Mouse (Mus musculus): ENCODE measurements at regions not wholly inside any gene's neighbourhood (a gene's known extent, or its start where the extent isn't known, plus 50 kb on each side); places are given as distances from the start of the nearest gene placed in this dataset.

DNA sequence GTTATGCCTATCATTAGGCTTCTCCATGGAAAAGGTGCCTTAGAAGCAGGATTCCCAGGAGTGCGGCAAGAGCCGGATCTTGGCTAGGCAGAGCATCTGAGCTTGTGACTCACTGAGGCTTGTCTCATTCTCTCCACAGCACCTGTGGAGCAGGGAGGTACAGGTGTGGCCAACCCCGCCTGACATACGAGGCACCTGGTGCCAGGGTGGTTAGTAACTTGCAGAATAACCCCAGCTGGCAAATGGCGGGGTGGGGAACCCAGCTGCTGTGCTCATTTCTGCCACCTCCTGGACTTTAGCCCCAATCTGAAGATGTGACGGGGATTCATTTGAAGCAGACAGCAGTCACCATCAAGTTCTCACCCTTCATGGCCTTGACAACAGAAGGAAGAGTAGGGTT lies 96.2 kb downstream of the Pdgfra start:
- DNase-seq (ENCODE audit: extremely low read depth, low read depth): no peak

DNA sequence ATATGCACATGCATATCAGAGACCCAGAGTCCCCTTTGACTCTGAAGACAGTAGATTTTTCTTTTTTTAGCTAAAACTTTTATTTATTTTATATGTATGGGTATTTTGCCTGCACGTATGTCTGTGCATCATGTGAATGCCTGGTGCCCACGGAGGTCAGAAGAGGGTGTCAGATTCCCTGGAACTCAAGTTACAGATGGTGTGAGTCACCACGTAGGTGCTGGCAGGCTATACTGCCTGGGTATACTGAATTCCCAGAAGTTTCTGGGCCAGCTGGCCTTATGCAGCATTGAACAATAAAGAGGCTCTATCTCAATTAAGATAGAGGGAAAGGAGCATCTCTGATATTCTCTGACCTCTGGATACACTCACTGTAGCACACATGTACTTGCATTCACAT lies 97.6 kb downstream of the Pdgfra start:
- DNase-seq (ENCODE audit: extremely low read depth, low read depth): no peak

DNA sequence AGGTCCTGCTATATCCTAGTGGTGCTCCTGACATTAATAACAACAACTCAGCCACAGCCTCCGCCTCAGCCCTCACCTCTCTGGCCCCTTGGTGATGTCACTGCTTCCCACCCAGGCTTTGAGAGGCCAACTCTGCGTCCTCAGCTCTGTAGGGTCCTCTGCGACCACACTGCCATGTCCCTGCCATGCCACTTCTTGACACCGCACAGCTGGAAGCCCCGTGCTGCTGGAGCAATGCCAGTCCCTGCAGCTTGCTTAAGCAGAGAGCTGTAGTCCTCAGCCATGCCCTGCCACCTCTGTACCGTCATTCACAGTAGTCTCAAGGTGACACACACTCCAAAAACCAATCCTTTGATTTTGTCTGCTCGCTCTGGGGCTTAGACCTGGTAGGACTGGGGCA lies 101.3 kb downstream of the Pdgfra start:
- DNase-seq (ENCODE audit: extremely low read depth, low read depth): no peak

DNA sequence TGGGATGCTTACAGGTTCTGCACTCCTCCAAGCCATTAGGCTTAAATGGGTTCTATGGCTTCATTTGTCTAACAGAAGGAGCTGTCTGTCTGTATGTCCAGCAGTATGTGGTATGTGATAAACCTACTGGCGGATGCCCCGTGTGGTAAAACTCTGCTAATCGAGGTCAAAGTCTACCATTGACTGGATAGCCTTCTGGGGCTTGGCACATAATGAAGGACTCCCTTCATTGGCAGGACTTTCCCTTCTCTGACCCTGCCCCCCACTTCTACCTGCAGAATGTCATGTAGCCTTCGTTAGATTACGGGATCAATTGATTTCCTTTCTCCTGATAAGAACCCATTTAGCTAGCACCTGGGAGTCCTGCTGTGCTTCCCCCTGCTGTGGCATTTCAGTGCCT lies 101.7 kb downstream of the Pdgfra start:
- DNase-seq (ENCODE audit: extremely low read depth, low read depth): no peak

DNA sequence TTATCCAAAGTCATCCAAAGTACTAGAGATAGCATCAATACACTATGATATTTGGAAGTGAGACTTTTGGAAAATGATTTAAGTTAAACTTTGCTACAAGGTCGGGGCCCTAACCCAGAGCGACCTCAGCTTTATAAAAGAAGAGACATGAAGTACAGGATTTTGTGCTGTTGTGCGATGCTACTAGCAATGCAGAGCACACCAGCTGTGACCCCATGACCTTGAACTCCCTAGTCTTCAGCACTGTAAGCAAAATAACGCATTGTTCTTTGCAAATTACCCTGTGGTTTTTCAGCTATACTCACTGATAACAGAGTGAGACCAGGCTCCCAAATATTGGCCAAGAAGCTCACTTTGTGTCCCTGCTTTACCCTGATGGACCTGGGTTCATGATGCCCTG lies 104.1 kb downstream of the Pdgfra start:
- no peak for DNase-seq (ENCODE audit: extremely low read depth, low read depth)

DNA sequence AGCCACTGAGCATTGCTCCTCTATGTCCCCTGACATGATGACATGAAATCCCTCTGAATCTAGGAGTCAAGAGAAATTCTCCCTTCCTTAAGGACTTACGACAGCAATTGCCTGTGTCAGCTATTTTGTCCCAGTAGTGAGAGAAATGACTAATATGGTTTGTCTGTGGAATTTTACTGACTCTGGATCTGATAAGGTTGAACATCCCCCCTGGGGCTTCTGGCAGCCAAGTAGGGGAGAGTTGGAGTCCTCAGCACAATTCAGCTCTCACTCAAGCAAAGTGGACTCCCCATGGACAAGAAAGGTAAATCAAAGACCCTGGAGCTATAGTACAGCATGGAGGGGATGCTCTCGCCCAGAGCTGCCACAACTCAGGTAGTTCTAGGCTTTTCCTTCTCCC lies 105.0 kb downstream of the Pdgfra start:
- no peak for DNase-seq (ENCODE audit: extremely low read depth, low read depth)

DNA sequence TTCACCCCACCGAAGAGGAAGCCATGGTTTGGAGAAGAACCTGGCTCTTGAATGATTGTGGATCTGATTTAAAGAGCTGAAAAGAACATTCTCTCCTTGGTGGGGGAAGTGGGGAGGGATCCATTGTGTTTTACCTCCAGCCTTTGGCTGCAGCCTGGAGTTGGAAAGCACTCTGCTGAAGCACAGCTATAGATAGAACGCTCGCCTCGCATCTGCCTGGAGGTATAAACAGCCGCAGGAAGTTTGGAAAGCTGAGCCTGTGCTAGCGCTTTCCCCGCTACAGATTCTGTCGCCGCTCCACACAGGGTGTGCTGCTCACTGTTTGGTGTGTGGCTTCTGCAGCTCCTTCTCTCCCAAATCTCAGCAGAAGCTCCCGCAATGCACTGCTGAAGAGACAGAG lies 108.2 kb downstream of the Pdgfra start:
- DNase-seq (ENCODE audit: extremely low read depth, low read depth): no peak

DNA sequence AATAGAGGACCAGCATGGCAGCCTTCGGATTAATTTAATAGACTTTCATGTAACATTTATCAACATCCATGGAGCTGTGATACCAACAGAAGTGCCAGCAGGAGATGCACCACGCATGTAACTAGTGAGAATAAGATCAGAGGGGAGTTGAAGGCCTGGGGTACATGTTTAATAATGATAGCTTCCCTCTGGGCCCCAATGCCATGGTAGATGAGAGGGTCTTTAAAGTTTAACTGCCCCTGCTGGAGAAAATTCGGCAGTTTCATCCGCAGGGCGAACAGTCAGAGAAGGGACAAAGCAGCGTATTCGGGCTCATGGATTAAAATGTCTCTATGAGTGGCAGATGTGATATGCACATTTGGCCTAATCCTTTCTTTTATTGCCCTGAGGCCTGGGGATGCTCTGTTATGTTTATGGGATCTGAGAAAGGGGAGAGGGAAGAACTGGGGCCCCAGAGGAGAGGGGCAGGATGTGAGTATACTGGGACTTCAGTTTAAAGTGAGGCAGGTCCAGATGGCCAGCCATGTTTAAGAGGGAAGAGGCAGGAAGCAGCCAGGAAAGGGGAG lies 114.1 kb downstream of the Pdgfra start:
- DNase-seq (ENCODE audit: extremely low read depth, low read depth): no peak

DNA sequence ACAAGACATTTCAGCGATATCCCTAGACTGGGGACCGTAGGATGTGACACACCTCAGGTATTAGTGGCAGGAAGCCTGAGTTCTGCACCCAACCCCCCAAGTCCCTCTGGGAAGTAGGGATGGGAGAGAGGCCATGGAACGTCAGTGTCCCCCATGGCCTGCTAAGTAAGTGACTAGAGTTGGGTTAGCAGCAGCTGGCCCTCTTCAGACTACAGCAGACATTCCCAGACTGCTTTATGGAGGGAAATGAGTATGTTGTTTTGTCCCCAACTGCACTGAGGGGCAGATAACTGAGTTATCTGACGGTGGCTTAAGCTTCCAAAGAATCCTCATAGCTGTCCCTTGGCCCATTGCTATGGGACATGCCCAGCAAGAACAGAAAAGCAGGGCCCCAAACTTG lies 114.8 kb downstream of the Pdgfra start:
- DNase-seq (ENCODE audit: extremely low read depth, low read depth): no peak

DNA sequence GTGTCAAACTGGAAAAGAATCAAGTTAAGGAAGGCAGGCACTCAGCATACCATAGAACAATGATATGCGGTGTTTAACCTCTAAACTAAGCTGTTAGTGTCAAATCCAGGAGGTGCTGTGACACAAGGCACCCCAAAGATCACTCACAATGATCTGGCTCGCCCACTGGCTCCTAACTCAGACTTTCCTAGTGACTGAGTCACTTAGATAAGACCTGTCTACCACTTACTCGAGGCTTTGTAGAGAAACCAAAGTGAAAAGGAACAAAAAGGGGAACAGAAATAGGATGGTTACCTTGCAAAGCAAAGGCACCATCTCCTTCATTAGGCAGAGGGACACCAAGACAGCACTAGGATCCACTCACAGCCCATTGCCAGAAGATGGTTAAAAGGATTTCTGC lies 115.7 kb downstream of the Pdgfra start:
- DNase-seq (ENCODE audit: extremely low read depth, low read depth): peak; percentile 62

DNA sequence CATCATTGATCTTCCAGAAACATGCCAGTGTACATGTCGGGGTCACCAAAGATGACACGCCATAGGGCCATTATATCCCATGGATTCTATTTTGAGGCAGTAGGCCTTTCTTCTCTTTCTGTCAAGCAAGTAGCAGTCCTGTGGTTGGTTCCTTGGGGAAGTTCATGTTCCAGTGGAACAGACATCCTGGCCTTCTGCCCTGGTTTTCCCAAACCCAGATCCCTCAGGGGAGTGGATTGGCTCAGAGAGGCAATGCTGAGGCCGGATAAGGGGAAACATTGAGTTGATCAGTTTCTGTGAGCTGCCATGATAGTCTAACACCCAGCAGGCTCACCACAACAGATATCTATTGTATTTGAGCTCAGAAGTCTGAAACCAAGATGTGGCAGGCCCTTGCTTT lies 125.9 kb downstream of the Pdgfra start:
- DNase-seq (ENCODE audit: extremely low read depth, low read depth): no peak

DNA sequence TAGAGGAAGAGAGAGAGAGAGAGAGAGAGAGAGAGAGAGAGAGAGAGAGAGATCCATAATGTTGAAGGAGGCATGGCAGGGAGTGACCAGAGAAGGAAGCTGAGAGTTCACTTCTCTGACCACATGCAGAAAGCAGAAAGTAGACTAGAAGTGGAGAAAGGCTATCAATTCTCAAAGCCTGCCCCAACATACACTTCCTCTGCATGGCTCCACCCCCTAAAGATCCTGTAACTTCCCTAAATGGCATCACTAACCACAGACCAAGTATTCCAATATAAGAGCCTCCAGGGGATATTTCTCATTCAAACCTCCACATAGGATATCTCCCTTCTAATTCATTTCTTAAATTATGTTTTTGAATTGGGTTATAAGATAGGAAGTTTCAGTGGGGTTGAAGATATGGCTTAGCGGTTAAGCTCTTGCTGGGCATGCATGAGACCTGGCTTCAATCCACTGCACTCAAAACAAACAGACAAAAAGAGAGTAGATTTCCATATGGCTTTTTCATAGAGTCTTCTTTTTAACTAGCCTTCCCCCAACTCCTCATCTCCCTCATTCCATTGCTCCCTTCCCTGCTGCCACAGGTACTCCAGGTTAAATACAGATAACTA lies 127.6 kb downstream of the Pdgfra start:
- DNase-seq (ENCODE audit: extremely low read depth, low read depth): peak; percentile 86

DNA sequence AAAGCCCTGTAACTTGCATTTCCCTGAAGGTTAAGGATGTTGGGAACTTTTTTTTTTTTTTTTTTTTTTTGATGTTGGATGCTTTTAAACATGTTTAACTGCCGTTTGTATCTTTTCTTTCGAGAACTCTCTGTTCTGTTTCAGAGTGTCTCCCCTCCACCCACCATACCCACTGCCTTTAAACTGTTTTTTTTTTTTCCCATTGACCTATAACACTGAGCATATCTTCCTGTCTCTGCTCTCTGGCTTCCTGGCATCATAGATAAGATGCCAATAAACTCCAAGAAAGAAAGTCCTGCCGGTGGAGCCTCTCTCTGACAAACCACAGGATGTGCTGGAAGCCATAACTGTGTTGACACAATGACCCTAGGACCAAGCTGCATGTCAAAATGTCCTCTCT lies 128.6 kb downstream of the Pdgfra start:
- DNase-seq (ENCODE audit: extremely low read depth, low read depth): no peak

DNA sequence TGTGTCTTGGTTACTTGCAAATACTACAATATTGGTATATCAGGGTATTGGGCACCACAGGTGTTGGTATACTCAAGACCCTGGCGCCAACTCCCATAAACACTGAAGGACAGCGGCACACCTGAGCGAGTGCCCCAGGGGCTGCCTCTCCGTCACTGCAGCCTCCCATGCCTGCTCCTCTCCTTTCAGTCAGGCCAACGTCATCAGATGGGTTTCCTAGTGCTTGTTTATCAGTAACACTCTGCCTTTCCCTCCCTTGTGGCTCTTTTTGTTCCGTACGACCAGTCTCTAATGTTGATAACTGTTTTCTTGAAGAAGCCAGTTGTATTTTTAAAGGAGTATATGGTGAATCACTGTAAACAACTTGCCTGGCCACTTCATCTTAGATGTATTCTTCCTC lies 129.4 kb downstream of the Pdgfra start:
- no peak for DNase-seq (ENCODE audit: extremely low read depth, low read depth)

DNA sequence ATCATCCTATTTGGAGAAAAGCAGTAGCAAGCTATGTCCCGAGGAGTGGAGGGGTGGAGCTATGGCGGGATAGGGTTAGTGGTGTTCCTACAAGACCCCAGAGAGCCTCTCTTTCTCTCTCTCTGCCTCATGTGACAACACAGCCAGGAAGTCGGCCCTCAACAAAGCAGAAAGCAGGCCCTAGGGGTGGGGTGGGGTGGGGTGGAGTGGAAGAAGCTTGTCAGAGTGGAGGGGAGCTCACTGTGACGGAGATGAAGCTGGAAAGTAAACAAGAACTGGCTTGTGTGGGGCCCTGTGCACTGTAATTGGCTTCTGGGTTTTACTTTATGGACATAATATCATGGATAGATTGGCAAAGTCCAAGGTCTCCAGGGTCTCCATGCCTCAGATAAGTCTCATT lies 130.5 kb downstream of the Pdgfra start:
- no peak for DNase-seq (ENCODE audit: extremely low read depth, low read depth)

DNA sequence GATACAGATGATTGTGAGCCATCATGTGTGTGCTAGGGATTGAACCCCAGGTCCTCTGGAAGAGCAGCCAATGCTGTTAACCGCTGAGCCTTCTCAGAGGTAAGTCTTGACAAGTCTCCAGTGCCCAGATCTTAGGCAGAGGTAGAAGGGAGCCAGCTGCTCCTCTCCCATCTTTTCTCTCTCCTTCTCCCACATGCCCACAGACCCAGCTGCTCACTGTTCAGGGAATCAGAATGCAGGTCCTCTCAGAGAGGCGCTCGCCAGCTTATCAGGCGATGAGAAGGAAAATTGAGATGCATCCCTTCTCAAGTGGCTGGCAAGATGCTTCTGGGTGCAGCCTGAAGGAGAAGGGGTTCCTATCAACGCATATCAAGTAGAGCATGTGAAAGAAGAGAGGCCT lies 131.7 kb downstream of the Pdgfra start:
- no peak for DNase-seq (ENCODE audit: extremely low read depth, low read depth)

DNA sequence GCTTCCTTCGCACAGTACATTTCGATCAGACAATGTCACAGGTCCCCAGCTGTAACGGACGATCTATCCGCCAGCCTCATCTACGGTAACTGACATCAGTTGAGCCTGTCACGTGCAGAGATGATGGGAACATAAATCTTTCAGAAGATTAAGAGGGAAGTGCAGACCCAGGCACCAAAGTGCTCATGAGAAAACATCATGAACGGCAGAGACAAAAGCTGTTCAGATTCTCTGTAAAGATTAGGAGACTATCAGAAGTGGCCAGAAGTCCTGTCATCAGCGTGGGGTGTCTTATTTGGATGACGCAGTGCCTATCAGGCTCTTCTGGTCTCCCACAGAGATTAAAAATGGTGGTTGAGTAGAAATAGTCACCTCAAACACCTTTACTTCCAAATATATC lies 133.9 kb downstream of the Pdgfra start:
- DNase-seq (ENCODE audit: extremely low read depth, low read depth): no peak

DNA sequence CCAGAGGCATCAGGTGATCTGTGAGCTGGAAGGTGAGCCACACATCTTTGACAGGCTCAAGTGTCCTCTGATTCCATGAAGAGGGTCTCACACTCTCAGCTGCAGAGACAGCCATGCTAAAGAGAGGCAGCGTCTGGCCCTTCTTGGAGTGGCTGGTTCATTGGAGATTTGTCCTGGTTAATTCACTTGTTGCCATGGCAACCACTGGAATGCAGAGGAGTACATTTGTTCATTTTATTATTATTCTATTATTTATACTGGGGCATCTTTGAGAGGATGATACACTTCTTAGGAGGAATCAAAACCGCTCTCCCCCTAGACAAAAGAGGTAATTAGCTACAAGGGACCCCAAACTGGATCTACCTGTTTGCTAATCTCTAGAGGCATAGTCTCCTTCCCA lies 143.6 kb downstream of the Pdgfra start:
- no peak for DNase-seq (ENCODE audit: extremely low read depth, low read depth)

DNA sequence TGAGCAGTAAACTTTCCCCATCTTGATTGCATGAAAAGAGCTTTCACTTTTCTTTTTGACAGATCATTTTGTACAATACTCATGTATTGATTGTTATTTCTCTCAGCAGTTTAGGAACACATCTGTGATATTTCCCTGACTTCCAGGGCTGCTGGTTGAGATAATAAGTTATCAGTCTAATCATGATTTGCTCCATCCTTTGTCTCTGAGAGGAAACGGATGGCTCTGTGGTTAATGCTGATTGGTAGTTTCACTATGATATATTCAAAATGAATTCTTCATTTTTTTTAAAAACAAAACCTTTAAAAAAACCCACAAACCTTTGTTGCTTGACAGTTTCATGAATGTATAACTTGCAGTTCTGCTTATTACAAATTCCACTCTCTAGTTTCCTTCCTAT lies 160.8 kb downstream of the Pdgfra start:
- no peak for DNase-seq (ENCODE audit: extremely low read depth, low read depth)

DNA sequence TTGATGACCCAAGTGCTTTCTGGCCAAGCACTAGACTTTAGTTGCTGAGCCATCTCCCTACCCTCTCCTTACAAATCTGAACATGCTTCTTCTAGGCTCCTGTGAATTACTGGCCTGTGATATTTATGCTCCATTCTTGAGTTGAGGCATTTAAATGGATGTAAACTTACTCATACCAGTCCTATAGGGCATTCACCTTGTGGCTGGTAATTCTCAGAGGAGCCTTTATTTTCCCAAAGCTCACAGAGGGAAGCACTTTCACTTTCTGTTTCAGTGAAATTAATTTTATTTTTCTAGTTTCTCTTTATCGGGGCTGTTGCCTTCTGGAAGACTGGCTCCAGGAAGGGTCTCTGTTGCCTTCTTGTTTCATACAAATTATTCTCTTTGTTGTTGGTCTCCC lies 163.9 kb downstream of the Pdgfra start:
- no peak for DNase-seq (ENCODE audit: extremely low read depth, low read depth)

DNA sequence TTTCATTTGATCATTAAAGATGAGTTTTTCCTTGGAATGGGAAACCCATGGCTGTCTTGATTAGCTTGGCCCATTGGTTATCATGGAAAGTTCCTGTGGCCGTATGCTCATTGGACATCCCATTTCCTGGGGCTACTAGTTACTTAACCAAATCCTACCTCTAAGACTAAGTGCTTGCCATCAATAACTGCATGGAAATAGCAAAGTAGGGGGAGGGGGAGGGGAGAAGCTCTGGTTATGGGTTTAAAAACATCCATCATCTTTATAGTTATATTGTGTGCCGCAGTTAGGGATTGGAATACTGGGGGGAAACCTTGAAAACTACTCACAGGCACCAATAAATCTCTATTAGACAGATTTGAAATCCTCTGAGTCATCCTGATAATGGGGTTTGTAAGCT lies 168.4 kb downstream of the Pdgfra start:
- no peak for DNase-seq (ENCODE audit: extremely low read depth, low read depth)

DNA sequence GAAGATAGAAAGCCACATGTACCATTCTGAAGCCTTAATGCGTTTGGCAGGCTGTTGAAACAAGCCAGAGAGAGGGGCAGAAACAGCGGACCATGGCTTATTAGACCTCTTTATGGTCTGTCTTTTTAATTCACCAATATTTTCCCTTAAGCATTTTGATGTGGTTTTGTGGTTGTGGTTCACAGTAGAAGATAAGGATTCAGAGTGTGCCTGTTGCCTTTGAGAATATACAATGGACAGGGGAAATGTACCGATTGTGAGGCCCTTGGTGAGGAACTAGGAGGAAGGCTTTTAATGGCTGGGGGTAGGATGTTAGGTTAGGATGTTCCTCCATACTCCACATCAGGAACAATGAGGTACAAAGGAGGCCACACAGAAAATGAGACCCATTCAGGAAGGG lies 182.0 kb downstream of the Pdgfra start:
- DNase-seq (ENCODE audit: extremely low read depth, low read depth): peak; percentile 51

DNA sequence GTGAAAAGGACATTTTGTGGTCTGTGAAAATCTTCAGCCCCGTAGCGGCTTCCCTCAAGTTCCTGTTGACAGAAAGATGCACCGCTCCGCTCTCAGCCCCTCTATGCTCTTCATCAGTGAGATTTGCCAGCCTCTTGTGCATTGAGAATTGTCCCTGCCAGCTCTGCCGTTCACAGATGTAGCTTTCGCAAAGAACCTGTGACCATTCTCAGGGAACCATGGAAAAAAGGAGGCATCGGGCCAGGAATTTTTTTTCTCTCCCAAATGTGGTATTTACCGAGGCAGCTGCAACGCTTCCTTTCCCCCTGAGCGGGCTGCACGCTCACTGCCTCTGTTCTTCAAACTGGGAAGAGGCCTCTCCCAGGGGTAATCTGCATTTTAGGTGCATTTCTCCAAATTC lies 184.4 kb downstream of the Pdgfra start:
- DNase-seq (ENCODE audit: extremely low read depth, low read depth): no peak

DNA sequence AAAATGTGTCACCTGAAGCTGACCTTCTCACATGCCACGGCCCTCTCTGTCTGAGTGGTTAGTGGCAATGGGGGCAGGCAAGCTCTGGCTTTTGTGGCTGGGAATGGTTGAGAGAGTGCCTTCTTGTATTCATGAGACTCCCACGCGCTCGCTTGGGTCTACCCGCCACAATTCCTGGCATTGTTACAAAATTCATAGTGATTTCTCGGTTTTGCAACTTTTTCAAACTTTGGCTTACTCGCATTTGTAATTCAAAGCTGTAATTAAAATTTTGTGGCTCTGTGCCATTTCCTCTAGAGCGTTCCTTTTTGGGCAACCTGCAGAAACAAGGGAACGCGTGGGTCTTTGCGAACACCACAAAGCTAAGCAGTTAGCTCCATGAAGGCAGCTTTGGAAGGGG lies 186.3 kb downstream of the Pdgfra start:
- no peak for DNase-seq (ENCODE audit: extremely low read depth, low read depth)
